Mouse (Mus musculus): ENCODE data around the gene Pik3c2b.

GRCm38 (mm10) chr1:133147324-133147723 is 101.9 kb downstream of the Pik3c2b start:
- TF ChIP-seq CTCF (IDR thresholded peaks at IDR 0.05; ENCODE audit: insufficient read depth, low read length) (no peak), POLR2A (IDR thresholded peaks at IDR 0.05; ENCODE audit: borderline replicate concordance, extremely low read depth, low read depth, low read length) (no peak)
